Mouse (Mus musculus) midbrain, embryonic 14.5 days (tissue): Measurements from ENCODE around the gene Zfp14. TPM values are rescaled to one million over a fixed set of nuclear protein-coding genes. Genes with fewer than 3 reads are reported as not detected.
A peak's percentile ranks its signal among the peaks of the same experiment; 100 is the strongest.

ENCODE experiments used
- ATAC-seq: fragments of 200-750 bp; cut with Nextera tagmentation; 2 replicates; pipeline ENCODE4 v1.8.0; 2017; ENCODE audit warnings: moderate number of reproducible peaks, moderate library complexity; ENCODE audit not compliant: low FRiP score, low TSS enrichment
- DNase-seq: peaks from one replicate; pipeline ENCODE4 v3.0.0-alpha.2; 2015
- H3K27ac ChIP-seq: fragments of 300-500 bp; sonication (generic); replicated peaks from 2 replicates; pipeline ENCODE4 v1.5.1; 2014; ENCODE audit warnings: mild to moderate bottlenecking, low read depth, low read length, moderate library complexity
- H3K27me3 ChIP-seq: fragments of 300-500 bp; sonication (generic); 2 replicates; pipeline ENCODE4 v1.6.1; 2014; ENCODE audit warnings: low read length, control low read depth, mixed read lengths; ENCODE audit not compliant: control insufficient read depth, insufficient read depth
- H3K36me3 ChIP-seq: fragments of 300-500 bp; sonication (generic); 2 replicates; pipeline ENCODE4 v1.6.1; 2014; ENCODE audit warnings: low read length, control low read depth; ENCODE audit not compliant: control insufficient read depth, insufficient read depth
- H3K4me1 ChIP-seq: fragments of 300-500 bp; sonication (generic); 2 replicates; pipeline ENCODE4 v1.6.1; 2014; ENCODE audit warnings: mild to moderate bottlenecking, antibody characterized with exemption, low read length, control low read depth; ENCODE audit not compliant: control insufficient read depth, insufficient read depth
- H3K4me2 ChIP-seq: fragments of 300-500 bp; sonication (generic); 2 replicates; pipeline ENCODE4 v1.6.1; 2014; ENCODE audit warnings: mild to moderate bottlenecking, low read length, moderate library complexity
- H3K4me3 ChIP-seq: fragments of 300-500 bp; sonication (generic); replicated peaks from 2 replicates; pipeline ENCODE4 v1.5.1; 2014; ENCODE audit warnings: low read depth, low read length
- H3K9ac ChIP-seq: fragments of 300-500 bp; sonication (generic); replicated peaks from 2 replicates; pipeline ENCODE4 v1.6.1; 2014; ENCODE audit warnings: mild to moderate bottlenecking, low read length, moderate library complexity
- H3K9me3 ChIP-seq: fragments of 300-500 bp; sonication (generic); 2 replicates; pipeline ENCODE4 v1.6.1; 2016; ENCODE audit warnings: low read length, control low read depth, mixed read lengths; ENCODE audit not compliant: control insufficient read depth
- WGBS: fragments of 180-500 bp; shearing (Covaris S2); extraction: QIAGEN DNeasy Blood & Tissue Kit; methylation state at CpG from one replicate; pipeline ENCODE4 v1.1.7; 2014; 5-methylcytosine and 5-hydroxymethylcytosine counted together
- polyA plus RNA-seq: library from polyadenylated mRNA; unstranded; fragments of >200 nt; fragmentation: Nextera tagmentation; extraction: Ambion mirVana; gene quantifications from 2 replicates; pipeline ENCODE4 v1.2.1, GENCODE M21; 2014

Zfp14 gene
- polyA plus RNA-seq, result 13.5 and 14.3 TPM in 2 replicates

DNA sequence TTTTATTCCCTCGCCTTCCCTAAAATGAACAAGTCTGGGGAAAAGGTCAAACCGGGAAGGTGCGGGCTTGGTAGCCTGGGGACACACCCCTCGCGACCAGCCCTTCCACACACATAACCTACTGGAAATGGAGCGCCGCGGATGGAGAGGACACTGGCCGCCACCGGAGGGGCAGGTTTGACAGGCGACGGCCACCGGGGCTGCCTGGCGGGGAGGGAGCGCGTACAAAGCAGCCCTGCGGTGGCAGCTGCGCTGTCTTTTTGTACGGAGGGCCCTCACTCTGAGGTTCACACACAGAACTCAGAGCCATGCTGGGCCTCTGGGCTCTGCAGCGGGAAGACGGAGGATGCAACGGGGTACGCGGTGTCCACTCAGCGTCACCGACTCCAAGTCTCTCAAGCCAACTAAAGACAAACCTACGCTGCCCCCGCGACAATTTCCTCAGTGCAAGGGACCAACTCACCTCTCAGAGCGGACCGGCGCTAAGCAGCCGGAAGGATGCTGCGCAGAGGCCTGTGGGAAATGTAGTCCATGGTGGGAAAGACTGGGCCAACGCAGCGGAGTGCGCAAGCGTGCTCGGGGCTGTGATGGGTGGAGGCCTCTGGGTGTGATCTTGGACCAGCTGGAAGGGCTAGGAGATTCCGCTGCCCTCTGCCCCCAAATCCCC is at the start of gene Zfp14:
Gene Zfp14, minus strand, starts transcription at position 499 of the 667 bp plus-strand sequence.
- H3K36me3 ChIP-seq, result peaks cover 13% of the 10 kb centered on the region
- peak; percentile 96 for DNase-seq
- WGBS, result 0% methylated on average over 40 of the region's 40 CpGs
- H3K4me3 ChIP-seq, result peak within 1 kb of the TSS; percentile 60
- 0 out of 2 replicates have a peak, but pooled peaks cover 5% of the 10 kb centered on the region for H3K4me1 ChIP-seq
- ATAC-seq, result peak; percentile 98
- peak within 1 kb of the TSS; percentile 75 for H3K9ac ChIP-seq
- no peaks in the 10 kb centered on the region for H3K27me3 ChIP-seq
- H3K27ac ChIP-seq, result peak within 1 kb of the TSS; percentile 89
- H3K4me2 ChIP-seq, result peak within 1 kb of the TSS; percentile 74
- no peaks in the 10 kb centered on the region for H3K9me3 ChIP-seq

DNA sequence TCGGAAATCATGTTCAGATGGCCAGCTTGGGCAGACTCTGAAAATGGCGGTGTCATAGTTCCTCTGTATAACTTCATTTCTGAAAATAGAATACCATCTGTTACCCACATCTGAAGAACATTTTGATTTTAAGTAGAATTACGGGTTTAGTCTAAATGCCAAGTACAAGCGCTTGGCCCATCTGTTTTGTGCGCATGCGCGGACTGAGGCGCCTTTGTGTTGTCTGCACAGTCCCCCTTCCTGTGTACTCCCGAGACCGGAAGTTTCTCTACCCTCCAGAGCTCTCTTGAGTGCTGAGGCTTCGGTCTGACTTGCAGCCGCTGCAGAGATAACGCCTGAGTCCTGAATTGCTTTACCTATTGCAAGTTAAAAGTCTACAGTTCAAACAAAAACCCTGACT is 48.1 kb upstream of the Zfp14 start:
- WGBS, result 98% methylated on average over 13 of the region's 13 CpGs
- Histone ChIP-seq H3K36me3 (peaks cover 42% of the 10 kb centered on the region), H3K27me3 (no peaks in the 10 kb centered on the region), H3K4me1 (peaks cover 6% of the 10 kb centered on the region), H3K9me3 (peaks cover 10% of the 10 kb centered on the region), H3K4me2 (no peak overlapping the region), H3K9ac (no peak overlapping the region), H3K4me3 (no peak overlapping the region), H3K27ac (no peak overlapping the region)
- ATAC-seq (no peak), DNase-seq (no peak)

DNA sequence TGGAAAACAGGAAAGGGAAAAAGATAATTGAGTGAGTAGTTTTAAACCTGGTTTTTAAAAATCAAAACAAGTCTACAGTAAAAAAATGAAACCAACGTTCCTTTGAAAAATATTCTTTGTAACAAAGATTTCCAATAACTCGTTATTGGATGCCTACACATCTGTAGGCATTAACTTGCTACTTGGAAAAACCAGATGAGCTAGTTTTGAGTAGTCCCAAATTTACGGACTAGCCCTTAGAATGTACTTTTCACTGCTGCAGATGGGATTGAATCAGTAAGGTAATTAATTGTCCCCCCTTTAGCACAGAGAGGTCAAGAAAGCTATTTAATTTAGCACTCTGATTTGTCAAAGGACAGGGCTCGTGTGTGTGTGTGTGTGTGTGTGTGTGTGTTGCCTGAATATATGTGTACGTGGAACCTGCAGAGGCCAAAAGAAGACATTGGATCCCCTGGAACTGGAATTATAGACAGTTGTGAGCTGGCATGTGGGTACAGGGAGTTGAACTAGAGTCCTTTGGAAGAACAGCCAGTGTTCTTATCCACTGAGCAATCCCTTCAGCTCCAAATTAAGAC is 44.5 kb upstream of the Zfp14 start:
- Histone ChIP-seq H3K9ac (peak overlapping the region; percentile 88), H3K4me3 (peak overlapping the region; percentile 67), H3K4me2 (peak overlapping the region; percentile 71), H3K27ac (peak overlapping the region; percentile 99; the same call in 1 of the 2 replicates), H3K27me3 (no peaks in the 10 kb centered on the region), H3K9me3 (no peaks in the 10 kb centered on the region), H3K4me1 (peaks cover 11% of the 10 kb centered on the region), H3K36me3 (peaks cover 9% of the 10 kb centered on the region)
- 5% methylated on average over 5 of the region's 5 CpGs for WGBS
- ATAC-seq, result no peak
- peak; percentile 47 for DNase-seq

DNA sequence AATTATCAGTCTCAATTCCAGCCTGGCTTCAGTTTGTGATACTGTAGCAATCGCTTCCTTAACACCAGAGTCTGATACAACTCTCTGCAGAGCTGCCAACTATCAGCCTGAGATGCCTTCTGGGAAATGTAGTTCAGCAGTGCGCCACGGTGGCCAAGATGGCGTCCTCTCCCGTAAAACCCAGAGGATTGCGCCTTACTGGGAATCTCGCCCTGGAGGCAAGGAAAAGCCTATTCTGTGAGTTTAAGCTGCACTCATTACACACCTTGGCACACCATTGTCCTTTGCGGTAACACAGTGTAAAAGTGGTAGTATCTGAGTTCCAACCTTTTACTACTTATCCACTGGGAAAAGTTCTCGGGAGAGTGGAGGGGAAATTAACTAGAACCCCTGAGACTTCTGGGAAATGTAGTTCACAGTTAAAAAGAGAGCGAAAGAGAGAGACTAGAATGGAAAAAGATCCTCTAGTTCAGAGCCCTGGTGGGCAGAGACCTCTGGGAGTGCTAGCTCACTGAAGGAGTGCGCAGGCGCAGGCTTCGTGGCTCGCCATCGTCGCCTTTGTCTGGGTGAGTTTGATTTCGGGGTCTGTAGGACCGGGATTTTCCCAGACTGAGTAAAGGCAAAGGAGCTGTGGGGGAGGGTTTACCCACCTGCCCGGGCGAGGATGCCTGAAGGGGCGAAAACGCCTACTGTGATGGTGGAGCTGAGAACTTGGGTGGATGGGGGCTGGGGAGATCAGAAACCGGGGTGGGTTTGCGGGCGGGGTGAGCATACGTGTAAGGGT is 43.7 kb upstream of the Zfp14 start, which contains the start of gene Zfp260:
Gene Zfp260, plus strand, starts transcription at position 132 of the 784 bp plus-strand sequence.
- WGBS, result under 1% methylated on average over 26 of the region's 26 CpGs
- Histone ChIP-seq H3K9ac (peak within 1 kb of the TSS; percentile 88), H3K9me3 (no peaks in the 10 kb centered on the region), H3K4me1 (peaks cover 11% of the 10 kb centered on the region), H3K27me3 (no peaks in the 10 kb centered on the region), H3K36me3 (peaks cover 2% of the 10 kb centered on the region), H3K4me3 (peak within 1 kb of the TSS; percentile 67), H3K27ac (peak within 1 kb of the TSS; percentile 99), H3K4me2 (peak within 1 kb of the TSS; percentile 71)
- ATAC-seq, result peak; percentile 84
- DNase-seq, result peak; percentile 98

DNA sequence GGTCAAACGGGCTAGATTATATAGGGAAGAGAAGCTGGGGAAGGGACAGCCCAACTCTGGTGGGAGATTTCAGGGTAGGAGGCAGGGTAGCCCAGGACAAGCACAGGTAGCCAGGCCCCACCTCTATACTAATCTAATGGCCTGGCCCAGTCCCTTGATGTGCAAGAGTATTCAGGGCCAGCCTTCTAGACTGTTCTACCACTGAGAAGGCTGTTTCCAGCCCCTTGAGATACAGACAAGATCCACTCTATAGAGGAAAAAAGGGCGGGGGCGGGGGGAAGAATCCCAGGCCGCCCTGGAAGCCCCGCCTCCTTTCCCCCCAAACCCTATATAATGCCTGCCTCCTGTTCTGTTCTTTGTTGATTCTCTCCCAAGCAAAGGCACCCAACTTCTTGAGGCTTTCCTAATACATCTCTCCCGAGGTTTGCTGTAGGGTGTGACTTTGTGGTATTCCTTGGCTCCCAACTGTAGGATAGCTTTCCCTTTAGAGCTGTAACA is 42.8 kb upstream of the Zfp14 start:
- ATAC-seq, result no peak
- H3K9ac ChIP-seq, result no peak overlapping the region
- H3K4me3 ChIP-seq, result peak overlapping the region; percentile 67
- H3K4me1 ChIP-seq, result peaks cover 17% of the 10 kb centered on the region
- H3K9me3 ChIP-seq, result no peaks in the 10 kb centered on the region
- WGBS, result 76% methylated on average over 6 of the region's 6 CpGs
- peak overlapping the region; percentile 99; the same call in 1 of the 2 replicates for H3K27ac ChIP-seq
- no peak for DNase-seq
- no peaks in the 10 kb centered on the region; the same call in 1 of the 2 replicates for H3K36me3 ChIP-seq
- H3K4me2 ChIP-seq, result peak overlapping the region; percentile 71
- no peaks in the 10 kb centered on the region for H3K27me3 ChIP-seq

DNA sequence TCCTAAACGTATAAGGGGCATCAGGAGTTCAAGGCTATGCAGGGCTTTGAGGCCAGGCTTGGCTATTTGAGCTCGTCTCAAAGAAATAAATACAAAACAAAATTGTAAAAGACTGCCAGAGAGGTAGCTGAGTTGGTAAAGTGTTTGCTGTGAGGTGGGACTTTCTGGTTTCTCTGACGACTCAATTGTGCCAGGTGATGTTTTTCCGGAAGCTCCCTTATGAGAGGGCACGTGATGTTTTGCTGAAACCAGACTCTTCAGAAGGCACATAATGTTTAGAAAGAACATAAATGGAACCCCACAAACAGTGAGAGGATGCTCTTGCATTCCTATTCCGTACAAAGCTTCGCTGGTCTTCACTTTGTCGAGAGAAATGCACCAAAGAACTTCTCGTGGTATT is 41.5 kb upstream of the Zfp14 start:
- Histone ChIP-seq H3K36me3 (no peaks in the 10 kb centered on the region), H3K9me3 (no peaks in the 10 kb centered on the region), H3K4me2 (no peak overlapping the region), H3K27me3 (no peaks in the 10 kb centered on the region), H3K4me1 (peaks cover 30% of the 10 kb centered on the region), H3K27ac (no peak overlapping the region), H3K4me3 (no peak overlapping the region), H3K9ac (no peak overlapping the region)
- no peak for DNase-seq
- WGBS, result 83% methylated on average over 9 of the region's 9 CpGs
- no peak for ATAC-seq

DNA sequence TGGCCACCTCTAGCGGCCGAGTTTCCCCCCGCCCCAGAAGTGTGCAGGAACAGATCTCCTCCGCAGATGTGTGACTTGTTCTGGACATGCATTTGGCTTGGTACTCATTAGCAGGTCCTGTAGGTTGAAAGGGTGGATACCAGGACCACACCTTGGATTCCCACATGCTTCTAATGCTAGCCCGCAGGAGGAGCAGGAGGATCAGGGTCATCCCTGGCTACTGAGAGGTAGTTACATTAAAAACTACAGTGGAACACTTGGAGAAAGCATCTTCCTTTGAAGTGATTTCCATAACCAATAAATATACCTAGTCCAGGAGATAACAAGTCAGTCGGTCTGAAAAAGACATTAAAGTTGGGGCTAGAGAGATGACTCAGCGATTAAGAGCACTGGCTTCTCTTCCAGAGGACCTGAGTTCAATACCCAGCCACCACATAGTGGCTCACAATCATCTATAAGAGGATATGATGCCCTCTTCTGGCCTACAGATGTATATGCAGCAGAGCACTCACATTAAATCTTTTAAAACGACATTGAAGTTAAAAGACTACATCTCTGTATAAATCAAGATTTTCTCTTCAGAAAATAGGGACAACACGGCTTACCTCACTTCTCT is 39.9 kb upstream of the Zfp14 start:
- no peak for ATAC-seq
- WGBS, result 7% methylated on average over 9 of the region's 9 CpGs
- DNase-seq, result peak; percentile 78

More for the DNA sequence above, 39.9 kb upstream of the Zfp14 start:
- Histone ChIP-seq H3K9me3 (no peaks in the 10 kb centered on the region), H3K4me1 (peaks cover 29% of the 10 kb centered on the region), H3K27me3 (no peaks in the 10 kb centered on the region), H3K27ac (peak overlapping the region; percentile 90), H3K36me3 (peaks cover 7% of the 10 kb centered on the region), H3K9ac (peak overlapping the region; percentile 66; the same call in 1 of the 2 replicates), H3K4me3 (peak overlapping the region; percentile 65), H3K4me2 (peak overlapping the region; percentile 86)
